Mouse (Mus musculus) kidney, adult 2 months (tissue): Measurements from ENCODE around the gene Dop1b. TPM values are rescaled to one million over a fixed set of nuclear protein-coding genes. Genes with fewer than 3 reads are reported as not detected.
A peak's percentile ranks its signal among the peaks of the same experiment; 100 is the strongest.

ENCODE experiments used
- DNase-seq: peaks from one replicate; pipeline ENCODE4 v3.0.0; 2021
- H3K27ac ChIP-seq: fragments of 200-500 bp; 2 replicates; pipeline ENCODE4 v1.5.1; 2012; ENCODE audit warnings: low read depth, low read length, control low read depth, inconsistent platforms; ENCODE audit not compliant: insufficient read depth
- H3K27me3 ChIP-seq: fragments of 200-500 bp; replicated peaks from 2 replicates; pipeline ENCODE4 v1.6.1; 2012; ENCODE audit warnings: mild to moderate bottlenecking, moderate library complexity, low read length, inconsistent platforms; ENCODE audit not compliant: control insufficient read depth, insufficient read depth
- H3K36me3 ChIP-seq: fragments of 200-500 bp; 2 replicates; pipeline ENCODE4 v1.6.1; 2012; ENCODE audit warnings: mild to moderate bottlenecking, moderate library complexity, low read length, inconsistent platforms; ENCODE audit not compliant: control insufficient read depth, insufficient read depth
- H3K4me1 ChIP-seq: fragments of 200-500 bp; 2 replicates; pipeline ENCODE4 v1.6.1; 2011; ENCODE audit warnings: low read length; ENCODE audit not compliant: control insufficient read depth, insufficient read depth
- H3K4me3 ChIP-seq: fragments of 200-500 bp; 2 replicates; pipeline ENCODE4 v1.5.1; 2011; ENCODE audit warnings: mild to moderate bottlenecking, low read depth, low read length, control low read depth; ENCODE audit not compliant: insufficient read depth
- CTCF ChIP-seq: fragments of 200-500 bp; conservative IDR thresholded peaks from 2 replicates; pipeline ENCODE4 v1.5.1; 2011; ENCODE audit warnings: low read depth, mild to moderate bottlenecking, control low read depth, low read length, moderate library complexity, mixed read lengths; ENCODE audit not compliant: insufficient read depth, insufficient read length
- POLR2A ChIP-seq: fragments of 200-500 bp; IDR thresholded peaks from one replicate; pipeline ENCODE4 v1.6.1; 2011; ENCODE audit warnings: low read depth, low read length, control low read depth
- whole genome bisulfite sequencing: fragments of 180-500 bp; shearing (Covaris S2); methylation state at CpG from one replicate; pipeline ENCODE4 v1.1.7; 2018; 5-methylcytosine and 5-hydroxymethylcytosine counted together
- polyA plus RNA-seq: library from polyadenylated mRNA; depleted of rRNA; stranded (reverse); fragments of >200 nt; gene quantifications from 2 replicates; pipeline ENCODE4 v1.2.3, GENCODE M21; 2012

Gene Dop1b
- polyA plus RNA-seq, 1 experiment: 23.8 TPM

DNA sequence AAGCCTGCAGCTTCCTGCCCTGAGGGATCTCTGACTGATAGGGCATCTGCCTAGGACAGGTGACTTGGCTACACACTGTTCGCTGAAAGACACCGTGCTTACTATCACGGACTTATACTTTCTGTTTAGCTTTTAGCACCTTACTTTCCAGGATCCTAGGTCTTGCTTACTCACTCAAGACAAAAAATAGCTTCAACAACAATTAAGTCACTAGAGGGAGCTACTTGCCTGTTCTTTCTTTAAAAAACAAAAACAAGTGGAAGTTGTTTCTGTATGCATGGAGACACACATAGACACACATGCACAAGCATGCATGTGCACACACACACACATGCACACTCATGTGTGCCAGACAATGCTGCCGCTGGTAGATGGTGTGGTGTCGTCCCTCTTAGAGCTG is 24.8 kb upstream of the Dop1b start:
- DNase-seq: peak; percentile 55
- TF ChIP-seq CTCF (peak; percentile 19; the same call in 1 of the 2 replicates), POLR2A (no peak)

DNA sequence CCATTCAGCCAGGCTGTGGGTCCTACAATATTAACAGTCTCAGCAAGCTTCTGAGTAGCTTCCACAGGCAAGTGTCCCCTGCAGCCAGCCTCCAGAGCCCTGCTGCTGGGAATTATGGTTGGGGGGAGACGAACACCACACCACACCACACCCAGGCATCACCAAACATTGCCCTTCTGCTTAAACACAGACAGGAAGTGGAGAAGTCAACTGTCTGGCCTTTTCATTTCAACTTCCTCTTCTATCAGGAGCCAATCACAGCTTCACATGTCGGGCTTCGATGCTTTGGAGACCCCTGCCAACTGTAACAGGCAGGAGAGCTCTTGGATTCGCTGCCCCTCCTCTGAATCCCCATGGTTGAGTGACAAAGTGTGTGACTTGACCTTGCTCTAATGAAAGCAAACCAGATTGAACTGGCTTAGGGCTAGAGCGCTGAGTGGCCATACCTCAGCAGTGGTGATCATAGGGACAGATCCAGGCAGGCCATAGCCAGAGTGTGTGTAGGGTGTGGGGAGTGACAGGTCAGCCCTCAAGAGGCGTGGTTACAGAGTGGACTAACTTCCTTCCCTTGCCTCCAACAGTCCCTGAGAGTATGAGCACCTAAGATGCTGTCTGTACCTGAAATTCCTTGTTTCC is 20.4 kb upstream of the Dop1b start:
- TF ChIP-seq POLR2A: no peak
- TF ChIP-seq CTCF: no peak
- no peak for DNase-seq
- Histone ChIP-seq H3K4me3 (no peak overlapping the region), H3K27me3 (no peaks in the 10 kb centered on the region), H3K27ac (no peak overlapping the region), H3K4me1 (no peaks in the 10 kb centered on the region), H3K36me3 (no peaks in the 10 kb centered on the region)
- 58% methylated on average over 6 of the region's 6 CpGs for WGBS

More for the DNA sequence above, 24.8 kb upstream of the Dop1b start:
- Histone ChIP-seq H3K4me1 (no peaks in the 10 kb centered on the region; the same call in 1 of the 2 replicates), H3K4me3 (peak overlapping the region; percentile 51), H3K27me3 (no peaks in the 10 kb centered on the region), H3K27ac (no peak overlapping the region), H3K36me3 (no peaks in the 10 kb centered on the region)
- 18% methylated on average over 5 of the region's 5 CpGs for WGBS

DNA sequence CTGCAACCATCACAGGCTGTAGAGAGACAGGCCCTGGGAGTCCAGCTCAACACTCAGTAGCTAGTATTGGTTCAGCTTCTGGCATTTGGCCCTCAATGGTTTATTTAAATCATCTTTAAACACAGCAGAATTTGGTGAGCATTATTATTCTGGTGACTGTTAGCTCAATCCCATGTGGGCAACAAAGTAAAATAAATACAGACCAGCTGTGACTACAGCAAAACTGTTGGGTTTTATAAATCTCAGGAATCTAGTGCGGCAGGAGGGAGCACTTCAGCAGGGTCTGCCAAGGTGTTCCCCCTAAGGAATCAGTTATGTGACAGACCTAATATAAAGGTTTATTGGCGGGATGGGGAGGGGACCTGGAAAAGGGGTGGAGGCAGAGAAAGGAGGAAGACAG is 19.0 kb upstream of the Dop1b start:
- H3K27me3 ChIP-seq: no peaks in the 10 kb centered on the region
- no peaks in the 10 kb centered on the region for H3K36me3 ChIP-seq
- WGBS: 85% methylated on average over 2 of the region's 2 CpGs
- no peaks in the 10 kb centered on the region for H3K4me1 ChIP-seq
- no peak for DNase-seq
- TF ChIP-seq POLR2A: no peak
- TF ChIP-seq CTCF: no peak
- H3K27ac ChIP-seq: no peak overlapping the region
- no peak overlapping the region for H3K4me3 ChIP-seq

DNA sequence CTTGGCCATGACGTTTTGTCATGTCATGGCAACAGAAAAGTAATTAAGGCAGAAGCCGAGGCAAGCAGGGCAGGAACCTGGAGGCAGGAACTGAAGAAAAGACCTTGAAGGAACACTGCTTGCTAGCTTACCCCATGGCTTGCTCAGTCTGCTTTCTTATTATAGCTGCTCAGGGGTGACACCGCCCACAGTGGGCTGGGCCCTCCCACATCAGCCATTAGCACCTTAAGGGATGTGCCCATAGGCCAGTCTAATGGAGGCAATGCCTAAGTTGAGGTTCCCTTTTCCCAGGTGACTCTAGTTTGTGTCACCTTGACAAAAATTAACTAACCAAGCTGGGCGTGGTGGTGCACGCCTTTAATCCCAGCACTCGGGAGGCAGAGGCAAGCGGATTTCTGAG is 4.6 kb upstream of the Dop1b start:
- Histone ChIP-seq H3K4me1 (no peaks in the 10 kb centered on the region), H3K4me3 (no peak overlapping the region), H3K36me3 (no peaks in the 10 kb centered on the region), H3K27ac (no peak overlapping the region), H3K27me3 (no peaks in the 10 kb centered on the region)
- TF ChIP-seq POLR2A: no peak
- no peak for TF ChIP-seq CTCF
- 81% methylated on average over 7 of the region's 7 CpGs for WGBS
- DNase-seq: no peak

DNA sequence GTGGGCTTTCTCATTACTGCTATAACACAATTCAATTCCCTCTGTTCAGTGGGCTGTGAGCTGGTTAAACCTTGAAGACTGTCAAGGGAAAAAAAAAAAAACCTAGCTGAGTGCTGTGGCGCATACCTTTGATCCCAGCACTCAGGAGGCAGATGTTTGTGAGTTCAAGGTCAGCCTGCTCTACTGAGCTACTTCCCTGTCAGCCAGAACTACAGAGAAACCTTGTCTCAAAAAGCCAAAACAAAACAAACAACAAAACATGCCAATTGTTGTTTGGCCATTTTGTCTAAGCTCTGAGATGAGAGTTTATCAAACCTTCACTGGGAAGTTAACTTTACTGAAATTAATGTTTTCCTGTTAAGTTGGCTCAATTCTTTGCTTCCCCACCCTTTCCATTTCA is 2.5 kb upstream of the Dop1b start:
- no peak overlapping the region for H3K4me3 ChIP-seq
- no peaks in the 10 kb centered on the region for H3K36me3 ChIP-seq
- no peaks in the 10 kb centered on the region for H3K27me3 ChIP-seq
- no peak overlapping the region for H3K27ac ChIP-seq
- no peaks in the 10 kb centered on the region; the same call in 1 of the 2 replicates for H3K4me1 ChIP-seq
- TF ChIP-seq POLR2A: no peak
- no peak for TF ChIP-seq CTCF
- 81% methylated on average over 1 of the region's 1 CpGs for WGBS
- no peak for DNase-seq

DNA sequence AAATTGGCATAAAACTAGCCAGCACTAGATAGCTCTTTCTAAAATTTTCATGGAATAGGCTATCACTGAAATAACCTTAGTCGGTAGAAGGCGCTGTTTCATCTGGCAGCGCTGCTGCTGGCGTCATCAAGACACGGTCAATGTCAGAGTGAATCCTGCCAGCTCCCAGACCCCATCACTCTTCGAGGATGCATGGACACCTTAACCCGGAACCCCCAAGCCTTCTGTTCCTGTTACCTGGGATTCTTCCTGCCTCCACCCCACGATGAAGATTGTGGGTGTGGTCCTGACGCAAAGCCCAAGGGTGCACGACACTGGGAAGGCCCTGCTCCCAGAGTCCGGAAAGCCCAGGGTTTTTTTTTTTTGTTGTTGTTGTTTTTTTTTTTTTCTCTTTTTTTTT is 780 bp upstream of the Dop1b start:
- Histone ChIP-seq H3K27ac (peak overlapping the region; percentile 28; the same call in 1 of the 2 replicates), H3K4me1 (no peaks in the 10 kb centered on the region; the same call in 1 of the 2 replicates), H3K4me3 (peak overlapping the region; percentile 48), H3K27me3 (no peaks in the 10 kb centered on the region), H3K36me3 (no peaks in the 10 kb centered on the region)
- TF ChIP-seq CTCF: peak; percentile 79
- no peak for TF ChIP-seq POLR2A
- peak; percentile 82 for DNase-seq
- WGBS: under 1% methylated on average over 11 of the region's 11 CpGs

DNA sequence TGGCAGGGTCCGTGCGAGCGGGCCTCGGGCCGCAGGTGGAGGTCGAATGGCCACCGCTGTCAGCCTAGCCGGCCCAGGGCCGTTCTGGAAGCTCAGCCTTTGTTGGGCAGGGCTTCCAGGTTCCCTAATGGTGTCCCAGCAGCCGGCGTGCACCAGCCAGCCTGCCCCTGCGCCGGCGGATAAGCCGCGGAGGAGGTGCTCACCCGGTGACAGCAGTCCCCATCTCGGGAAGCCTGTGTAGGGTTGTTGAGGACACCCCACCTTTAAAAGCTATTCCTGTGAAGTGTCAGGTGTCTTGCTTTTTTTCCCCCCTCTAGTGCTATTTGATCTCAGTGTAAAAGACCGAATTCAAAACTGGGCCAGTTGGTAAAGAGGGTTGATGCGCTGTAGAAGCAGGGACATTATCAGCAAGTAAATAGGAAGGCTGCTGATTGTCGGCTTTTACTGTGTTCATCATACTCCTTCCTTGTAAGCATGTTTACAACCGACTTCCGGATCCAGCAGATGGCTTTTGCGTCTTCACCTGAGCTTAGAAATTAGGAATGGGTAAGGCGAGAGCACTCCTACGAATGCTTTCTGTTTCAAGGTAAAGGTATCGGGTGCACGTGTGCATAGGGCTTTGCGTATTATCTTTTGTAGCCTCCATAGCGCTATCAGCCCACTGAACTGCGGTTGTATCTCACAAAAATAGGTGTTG is 633 bp downstream of the Dop1b start:
- TF ChIP-seq CTCF (no peak), POLR2A (no peak)
- Histone ChIP-seq H3K27ac (no peak overlapping the region; the same call in 1 of the 2 replicates), H3K36me3 (no peaks in the 10 kb centered on the region), H3K4me1 (no peaks in the 10 kb centered on the region; the same call in 1 of the 2 replicates), H3K27me3 (no peaks in the 10 kb centered on the region), H3K4me3 (peak overlapping the region; percentile 88)
- WGBS: 15% methylated on average over 31 of the region's 31 CpGs
- DNase-seq: no peak
